Mouse (Mus musculus): ENCODE results near the gene Fibcd1. TPM values are rescaled to one million over a fixed set of nuclear protein-coding genes. Genes with fewer than 3 reads are reported as not detected.
A peak's percentile ranks its signal among the peaks of the same experiment; 100 is the strongest.

Gene Fibcd1
- polyA plus RNA-seq, 1 experiment: 0.11 TPM

- no peak for TF ChIP-seq POLR2A (IDR thresholded peaks at IDR 0.05; ENCODE audit: low read depth, low read length)
- TF ChIP-seq CTCF (IDR thresholded peaks at IDR 0.05; ENCODE audit: borderline replicate concordance, insufficient read depth, low read length): no peak
- no peak overlapping the region for H3K27ac ChIP-seq (ENCODE audit: insufficient read depth, low read length)
- H3K4me1 ChIP-seq (ENCODE audit: control insufficient read depth, insufficient read depth, low read length): no peaks in the 10 kb centered on the region
- H3K4me3 ChIP-seq (ENCODE audit: insufficient read depth, low read length): no peak overlapping the region
Observed at GRCm38 (mm10) chr2:31862919-31863318, 17.1 kb upstream of the Fibcd1 start.

- TF ChIP-seq POLR2A (IDR thresholded peaks at IDR 0.05; ENCODE audit: low read depth, low read length): no peak
- TF ChIP-seq CTCF (IDR thresholded peaks at IDR 0.05; ENCODE audit: borderline replicate concordance, insufficient read depth, low read length): no peak
- H3K27ac ChIP-seq (ENCODE audit: insufficient read depth, low read length): no peak overlapping the region
- H3K4me3 ChIP-seq (ENCODE audit: insufficient read depth, low read length): no peak overlapping the region
- H3K4me1 ChIP-seq (ENCODE audit: control insufficient read depth, insufficient read depth, low read length): no peaks in the 10 kb centered on the region
Observed at GRCm38 (mm10) chr2:31858500-31858899, 12.7 kb upstream of the Fibcd1 start.

- no peak for TF ChIP-seq POLR2A (IDR thresholded peaks at IDR 0.05; ENCODE audit: low read depth, low read length)
- no peak for TF ChIP-seq CTCF (IDR thresholded peaks at IDR 0.05; ENCODE audit: borderline replicate concordance, insufficient read depth, low read length)
- no peaks in the 10 kb centered on the region for H3K4me1 ChIP-seq (ENCODE audit: control insufficient read depth, insufficient read depth, low read length)
- H3K4me3 ChIP-seq (ENCODE audit: insufficient read depth, low read length): no peak overlapping the region
- no peak overlapping the region for H3K27ac ChIP-seq (ENCODE audit: insufficient read depth, low read length)
Observed at GRCm38 (mm10) chr2:31857180-31857579, 11.4 kb upstream of the Fibcd1 start.

GRCm38 (mm10) chr2:31855991-31856390, 10.2 kb upstream of the Fibcd1 start:
- Histone ChIP-seq H3K27ac (ENCODE audit: insufficient read depth, low read length) (no peak overlapping the region), H3K4me3 (ENCODE audit: insufficient read depth, low read length) (no peak overlapping the region), H3K4me1 (ENCODE audit: control insufficient read depth, insufficient read depth, low read length) (no peaks in the 10 kb centered on the region)
- no peak for TF ChIP-seq POLR2A (IDR thresholded peaks at IDR 0.05; ENCODE audit: low read depth, low read length)
- TF ChIP-seq CTCF (IDR thresholded peaks at IDR 0.05; ENCODE audit: borderline replicate concordance, insufficient read depth, low read length): no peak

DNA sequence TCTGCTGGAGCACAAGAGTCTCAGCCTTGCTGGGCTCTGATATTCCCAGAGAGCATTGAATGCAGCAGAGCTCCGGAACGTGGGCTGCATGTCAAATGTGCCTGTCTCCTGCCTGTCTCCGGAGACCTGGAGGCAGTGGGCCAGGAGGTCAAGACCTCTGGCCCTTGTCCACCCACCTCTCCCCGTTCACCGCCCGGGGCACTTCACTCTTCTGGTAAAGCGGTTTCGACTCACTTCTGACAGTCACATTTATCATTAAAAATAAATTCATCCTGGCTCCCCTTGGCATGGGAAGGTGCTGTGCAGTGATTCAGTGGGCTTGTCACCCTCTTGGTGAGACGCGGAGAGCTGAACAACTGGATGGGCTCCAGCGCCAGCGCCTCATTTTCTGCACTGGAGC, 4.3 kb upstream of the Fibcd1 start:
- TF ChIP-seq POLR2A (IDR thresholded peaks at IDR 0.05; ENCODE audit: low read depth, low read length) (no peak), CTCF (IDR thresholded peaks at IDR 0.05; ENCODE audit: borderline replicate concordance, insufficient read depth, low read length) (no peak)

DNA sequence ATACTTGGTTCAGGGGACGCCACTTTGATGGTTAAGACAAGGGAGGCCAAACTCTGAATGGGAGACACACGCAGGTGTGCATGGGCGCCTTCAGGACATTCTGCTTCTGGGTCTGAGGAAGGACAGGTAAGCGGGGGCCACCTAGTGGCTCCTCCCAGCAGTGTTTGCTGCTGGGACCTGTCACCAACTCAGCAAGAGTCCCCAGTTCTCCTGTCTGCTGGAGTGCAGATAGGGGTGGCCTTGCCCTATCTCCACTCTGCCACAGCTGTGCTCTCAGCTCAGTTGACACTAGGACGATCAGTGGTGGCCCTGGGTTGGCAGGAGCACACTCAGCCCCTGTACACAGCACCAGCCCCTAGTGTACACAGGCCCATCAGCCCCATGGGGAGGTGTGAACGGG, 2.1 kb upstream of the Fibcd1 start:
- TF ChIP-seq CTCF (IDR thresholded peaks at IDR 0.05; ENCODE audit: borderline replicate concordance, insufficient read depth, low read length) (0 out of 2 replicates have a peak, but pooled peaks have one; percentile 18), POLR2A (IDR thresholded peaks at IDR 0.05; ENCODE audit: low read depth, low read length) (no peak)
- H3K4me3 ChIP-seq (ENCODE audit: insufficient read depth, low read length): no peak overlapping the region
- H3K4me1 ChIP-seq (ENCODE audit: control insufficient read depth, insufficient read depth, low read length): no peaks in the 10 kb centered on the region
- H3K27ac ChIP-seq (ENCODE audit: insufficient read depth, low read length): no peak overlapping the region

More for the DNA sequence above, 4.3 kb upstream of the Fibcd1 start:
- H3K4me3 ChIP-seq (ENCODE audit: insufficient read depth, low read length): no peak overlapping the region
- H3K4me1 ChIP-seq (ENCODE audit: control insufficient read depth, insufficient read depth, low read length): no peaks in the 10 kb centered on the region
- no peak overlapping the region for H3K27ac ChIP-seq (ENCODE audit: insufficient read depth, low read length)

DNA sequence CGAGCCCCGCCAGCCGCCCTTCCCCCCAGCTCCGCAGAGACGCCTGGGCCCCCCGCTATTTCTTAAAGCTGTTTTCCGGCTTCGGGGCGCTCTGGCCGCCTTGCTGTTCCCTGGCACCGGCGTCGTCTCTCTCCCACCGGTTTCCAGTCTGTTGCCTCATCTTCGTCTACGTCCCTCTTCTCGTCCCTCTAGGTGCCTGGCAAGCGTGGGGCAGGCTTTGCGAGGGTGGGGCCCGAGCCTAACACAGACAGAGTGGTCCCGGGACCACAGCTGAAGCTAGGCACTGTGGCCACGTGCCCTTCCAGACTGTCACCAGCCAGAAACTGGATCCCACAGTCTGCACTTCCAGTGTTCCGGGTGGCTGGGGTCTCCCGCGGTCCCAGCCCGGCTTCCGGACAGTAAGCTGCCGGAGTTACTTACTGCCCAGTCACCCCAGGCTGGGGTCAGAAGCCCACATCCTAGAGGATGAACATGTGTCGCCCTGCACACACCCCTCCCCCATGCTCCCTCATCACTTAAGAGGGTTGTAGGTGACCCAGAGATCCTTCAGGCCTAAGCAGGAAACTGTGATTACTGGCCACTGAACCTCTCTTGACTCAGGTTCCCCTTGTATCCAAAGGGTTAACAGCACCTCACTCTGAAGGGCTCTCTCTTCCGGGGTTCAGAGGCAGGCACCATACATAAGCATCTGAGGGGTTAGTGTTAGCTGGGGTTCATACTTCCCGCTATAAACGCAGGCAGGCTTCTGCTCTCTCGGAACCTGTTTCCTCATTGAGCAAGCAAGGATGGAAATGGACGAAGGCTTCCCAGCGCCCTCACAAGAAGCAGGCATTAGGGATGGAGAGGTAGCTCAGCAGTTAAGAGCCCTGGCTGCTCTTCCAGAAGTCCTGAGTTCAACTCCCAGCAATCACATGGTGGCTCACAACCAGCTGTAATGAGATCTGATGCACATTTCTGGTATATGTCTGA, 1.2 kb upstream of the Fibcd1 start:
- Histone ChIP-seq H3K27ac (ENCODE audit: insufficient read depth, low read length) (no peak overlapping the region), H3K4me3 (ENCODE audit: insufficient read depth, low read length) (no peak overlapping the region), H3K4me1 (ENCODE audit: control insufficient read depth, insufficient read depth, low read length) (no peaks in the 10 kb centered on the region)
- TF ChIP-seq POLR2A (IDR thresholded peaks at IDR 0.05; ENCODE audit: low read depth, low read length) (no peak), CTCF (IDR thresholded peaks at IDR 0.05; ENCODE audit: borderline replicate concordance, insufficient read depth, low read length) (no peak)

- TF ChIP-seq POLR2A (IDR thresholded peaks at IDR 0.05; ENCODE audit: low read depth, low read length) (no peak), CTCF (IDR thresholded peaks at IDR 0.05; ENCODE audit: borderline replicate concordance, insufficient read depth, low read length) (no peak)
- H3K4me3 ChIP-seq (ENCODE audit: insufficient read depth, low read length): peak overlapping the region; percentile 34; the same call in 1 of the 2 replicates
- no peaks in the 10 kb centered on the region for H3K4me1 ChIP-seq (ENCODE audit: control insufficient read depth, insufficient read depth, low read length)
Observed at GRCm38 (mm10) chr2:31845512-31845895, 301 bp downstream of the Fibcd1 start.

DNA sequence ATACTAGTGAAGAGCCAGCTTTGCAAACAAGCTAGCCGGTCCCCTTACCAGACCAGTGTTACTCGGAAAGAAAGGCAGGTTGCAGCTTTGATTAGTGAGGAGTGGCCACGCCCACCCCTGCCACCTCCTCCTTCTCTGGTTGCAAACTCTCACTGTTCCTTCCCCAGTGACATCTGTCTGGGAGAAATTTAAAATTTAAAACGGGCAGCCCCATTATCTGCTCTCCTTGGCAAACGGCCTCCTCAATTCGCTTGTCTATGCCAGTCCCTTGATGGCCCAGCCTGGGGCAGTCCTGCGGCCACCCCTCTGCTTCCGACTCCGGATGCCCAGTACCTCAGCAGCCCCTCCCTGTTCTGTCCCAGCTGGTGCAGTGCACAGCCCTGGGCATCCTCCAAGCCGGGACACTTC, 1.1 kb downstream of the Fibcd1 start:
- Histone ChIP-seq H3K27ac (ENCODE audit: insufficient read depth, low read length) (no peak overlapping the region), H3K4me3 (ENCODE audit: insufficient read depth, low read length) (no peak overlapping the region), H3K4me1 (ENCODE audit: control insufficient read depth, insufficient read depth, low read length) (no peaks in the 10 kb centered on the region)
- TF ChIP-seq POLR2A (IDR thresholded peaks at IDR 0.05; ENCODE audit: low read depth, low read length): no peak
- TF ChIP-seq CTCF (IDR thresholded peaks at IDR 0.05; ENCODE audit: borderline replicate concordance, insufficient read depth, low read length): no peak

More at GRCm38 (mm10) chr2:31845512-31845895, 301 bp downstream of the Fibcd1 start:
- H3K27ac ChIP-seq (ENCODE audit: insufficient read depth, low read length): no peak overlapping the region

DNA sequence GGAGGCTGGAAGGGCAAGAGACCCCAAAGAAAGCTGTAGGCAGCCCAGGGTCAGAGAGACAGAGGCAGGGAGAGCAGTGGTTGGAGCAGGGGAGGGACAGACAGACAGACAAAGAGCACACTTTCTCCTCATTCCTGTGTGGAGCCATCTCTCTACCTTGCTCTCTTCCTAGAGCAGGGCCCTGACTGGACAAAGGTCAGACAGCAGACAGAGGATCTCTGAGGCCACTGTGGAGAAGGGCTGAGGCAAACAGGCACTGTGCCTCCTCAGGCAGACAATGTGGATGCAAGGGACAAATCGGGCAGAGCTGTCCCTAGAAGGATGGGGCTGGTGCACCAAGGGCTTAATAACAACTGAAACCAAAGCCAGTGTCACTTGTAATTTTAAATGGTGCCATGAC, 6.9 kb downstream of the Fibcd1 start:
- TF ChIP-seq POLR2A (IDR thresholded peaks at IDR 0.05; ENCODE audit: low read depth, low read length): no peak
- TF ChIP-seq CTCF (IDR thresholded peaks at IDR 0.05; ENCODE audit: borderline replicate concordance, insufficient read depth, low read length): no peak
- Histone ChIP-seq H3K4me3 (ENCODE audit: insufficient read depth, low read length) (no peak overlapping the region), H3K27ac (ENCODE audit: insufficient read depth, low read length) (no peak overlapping the region), H3K4me1 (ENCODE audit: control insufficient read depth, insufficient read depth, low read length) (no peaks in the 10 kb centered on the region)

All from embryonic fibroblast, embryonic 13.5 days (primary cell).